1 mouse cellular context compared by ENCODE assay signal in the genomic region with DNA sequence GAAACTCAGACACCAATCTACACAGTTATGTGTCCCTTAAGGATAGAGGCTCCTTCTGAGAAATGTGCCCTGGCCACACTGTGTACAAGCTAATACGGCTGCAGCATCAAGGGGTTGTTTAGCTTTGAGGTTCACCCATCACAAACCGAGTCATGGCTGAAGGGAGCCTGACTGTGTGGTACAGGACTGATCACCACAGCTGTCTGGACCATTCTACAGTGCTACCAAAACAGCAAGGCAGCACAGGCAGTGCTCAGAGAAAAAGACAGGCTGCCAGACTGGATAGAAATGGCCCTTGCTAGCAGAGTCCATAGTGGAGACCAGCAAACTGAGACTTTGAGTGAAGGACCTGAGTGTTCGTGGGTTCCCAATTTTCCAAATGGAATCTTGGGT.
TF ChIP-seq lines count a peak whose summit lies in the region.

No protein-coding gene starts in this region.

TF ChIP-seq in CH12.LX, 34 proteins besides CTCF, POLR2A, EP300 and RAD21 (continued from another document):
- TF ChIP-seq TBP (conservative IDR thresholded peaks at IDR 0.05; ENCODE audit: low read depth, low read length) (no peak), CHD2 (IDR thresholded peaks at IDR 0.05; ENCODE audit: low read length) (no peak), PAX5 (IDR thresholded peaks at IDR 0.05; ENCODE audit: low read length) (no peak), RCOR1 (conservative IDR thresholded peaks at IDR 0.05; ENCODE audit: low read depth, low read length) (no peak), ZNF384 (IDR thresholded peaks at IDR 0.05; ENCODE audit: low read depth, low read length) (no peak)
